Mouse (Mus musculus) liver, embryonic 14.5 days (tissue): ENCODE measurements at regions not wholly inside any gene's neighbourhood (a gene's known extent, or its start where the extent isn't known, plus 50 kb on each side); places are given as distances from the start of the nearest gene placed in this dataset.

Source experiments
- ATAC-seq: fragments of 200-750 bp; cut with Nextera tagmentation; 2 replicates; pipeline ENCODE4 v1.8.0; 2017; ENCODE audit warnings: moderate number of reproducible peaks, mild to moderate bottlenecking, moderate library complexity; ENCODE audit not compliant: insufficient read depth
- DNase-seq, 3 experiments: peaks; one replicate each; pipeline ENCODE4 v3.0.0-alpha.2; 2012 to 2013; ENCODE audit warnings: low read depth in 3 of 3, low spot score in 3 of 3
- H3K27ac ChIP-seq: fragments of 300-500 bp; sonication (generic); 2 replicates; pipeline ENCODE4 v1.5.1; 2014; ENCODE audit warnings: moderate library complexity, mild to moderate bottlenecking, control low read depth, inconsistent platforms
- H3K27me3 ChIP-seq: fragments of 300-500 bp; sonication (generic); 2 replicates; pipeline ENCODE4 v1.6.1; 2014; ENCODE audit warnings: mild to moderate bottlenecking, low read length, moderate library complexity; ENCODE audit not compliant: control insufficient read depth, insufficient read depth
- H3K36me3 ChIP-seq: fragments of 300-500 bp; sonication (generic); replicated peaks from 2 replicates; pipeline ENCODE4 v1.6.1; 2014; ENCODE audit warnings: low read depth; ENCODE audit not compliant: control insufficient read depth, insufficient read depth
- H3K4me1 ChIP-seq, 2 experiments: fragments of 200-500 bp in 1 of 2; fragments of 300-500 bp in 1 of 2; sonication (generic) in 1 of 2; replicated peaks; 2 replicates each; pipeline ENCODE4 v1.6.1; 2012 to 2014; ENCODE audit warnings: antibody characterized with exemption in 1 of 2, inconsistent platforms in 1 of 2, low read length in 1 of 2; ENCODE audit not compliant: control insufficient read depth in 2 of 2, insufficient read depth in 2 of 2
- H3K4me2 ChIP-seq: fragments of 300-500 bp; sonication (generic); 2 replicates; pipeline ENCODE4 v1.6.1; 2014; ENCODE audit warnings: low read depth, mild to moderate bottlenecking, control low read depth, moderate library complexity
- H3K4me3 ChIP-seq, 2 experiments: fragments of 200-500 bp in 1 of 2; fragments of 300-500 bp in 1 of 2; sonication (generic) in 1 of 2; 2 replicates each; pipeline ENCODE4 v1.5.1; 2012 to 2014; ENCODE audit warnings: low read depth in 2 of 2, low read length in 2 of 2, mild to moderate bottlenecking in 2 of 2, control low read depth in 1 of 2, inconsistent platforms in 1 of 2, moderate library complexity in 1 of 2; ENCODE audit not compliant: insufficient read depth in 1 of 2
- H3K9ac ChIP-seq: fragments of 300-500 bp; sonication (generic); replicated peaks from 2 replicates; pipeline ENCODE4 v1.6.1; 2014; ENCODE audit warnings: mild to moderate bottlenecking, control low read depth, moderate library complexity
- H3K9me3 ChIP-seq: fragments of 300-500 bp; sonication (generic); 2 replicates; pipeline ENCODE4 v1.6.1; 2016; ENCODE audit warnings: low read length, mixed read lengths; ENCODE audit not compliant: control insufficient read depth
- CTCF ChIP-seq: IDR thresholded peaks from 2 replicates; pipeline ENCODE4 v1.5.1; 2016; ENCODE audit warnings: antibody characterized with exemption, low read depth, control low read depth
- EP300 ChIP-seq: IDR thresholded peaks from 2 replicates; pipeline ENCODE4 v1.6.1; 2016; ENCODE audit warnings: antibody characterized with exemption, low read depth
- WGBS: fragments of 180-500 bp; shearing (Covaris S2); extraction: QIAGEN DNeasy Blood & Tissue Kit; methylation state at CpG from one replicate; pipeline ENCODE4 v1.1.7; 2014; ENCODE audit not compliant: insufficient replicate concordance; 5-methylcytosine and 5-hydroxymethylcytosine counted together

GRCm38 (mm10) chr5:106381919-106382318 is 76.0 kb downstream of the Barhl2 start:
- Histone ChIP-seq H3K4me2 (no peak overlapping the region), H3K9ac (no peak overlapping the region), H3K27ac (no peak overlapping the region), H3K27me3 (no peaks in the 10 kb centered on the region), H3K9me3 (no peaks in the 10 kb centered on the region), H3K4me3 (no peak overlapping the region), H3K36me3 (no peaks in the 10 kb centered on the region), H3K4me1 (no peaks in the 10 kb centered on the region)
- ATAC-seq (no peak), DNase-seq (no peak)
- WGBS: 65% methylated on average over 3 of the region's 3 CpGs
- TF ChIP-seq EP300: no peak
- peak; percentile 57 for TF ChIP-seq CTCF

GRCm38 (mm10) chr5:106380631-106381285 is 77.2 kb downstream of the Barhl2 start:
- no peaks in the 10 kb centered on the region for H3K36me3 ChIP-seq
- ATAC-seq: no peak
- no peak overlapping the region for H3K4me3 ChIP-seq
- no peak overlapping the region for H3K9ac ChIP-seq
- 20% methylated on average over 9 of the region's 9 CpGs for WGBS
- H3K4me2 ChIP-seq: no peak overlapping the region
- no peaks in the 10 kb centered on the region for H3K4me1 ChIP-seq
- TF ChIP-seq EP300 (no peak), CTCF (no peak)
- H3K9me3 ChIP-seq: no peaks in the 10 kb centered on the region
- no peak for DNase-seq
- H3K27me3 ChIP-seq: no peaks in the 10 kb centered on the region
- H3K27ac ChIP-seq: no peak overlapping the region

- no peak for DNase-seq
- H3K9me3 ChIP-seq: no peaks in the 10 kb centered on the region
- no peak overlapping the region for H3K9ac ChIP-seq
- ATAC-seq: no peak
- no peak overlapping the region for H3K4me2 ChIP-seq
- H3K4me1 ChIP-seq: no peaks in the 10 kb centered on the region
- H3K4me3 ChIP-seq: no peak overlapping the region
- no peak overlapping the region for H3K27ac ChIP-seq
- H3K36me3 ChIP-seq: no peaks in the 10 kb centered on the region
- H3K27me3 ChIP-seq: no peaks in the 10 kb centered on the region
- TF ChIP-seq EP300: no peak
- TF ChIP-seq CTCF: no peak
- WGBS: 83% methylated on average over 25 of the region's 25 CpGs
Observed at GRCm38 (mm10) chr5:106376781-106377525, 81.0 kb downstream of the Barhl2 start.

GRCm38 (mm10) chr5:106367831-106368230 is 90.1 kb downstream of the Barhl2 start:
- Histone ChIP-seq H3K9ac (no peak overlapping the region), H3K27ac (no peak overlapping the region), H3K4me3 (no peak overlapping the region), H3K27me3 (no peaks in the 10 kb centered on the region), H3K4me2 (no peak overlapping the region), H3K36me3 (no peaks in the 10 kb centered on the region), H3K4me1 (no peaks in the 10 kb centered on the region), H3K9me3 (no peaks in the 10 kb centered on the region)
- DNase-seq (no peak), ATAC-seq (no peak)
- no peak for TF ChIP-seq EP300
- TF ChIP-seq CTCF: no peak
- WGBS: 35% methylated on average over 9 of the region's 9 CpGs

- 59% methylated on average over 5 of the region's 5 CpGs for WGBS
Observed at GRCm38 (mm10) chr5:106367312-106367711, 90.7 kb downstream of the Barhl2 start.

More at GRCm38 (mm10) chr5:106367312-106367711, 90.7 kb downstream of the Barhl2 start:
- Histone ChIP-seq H3K4me2 (no peak overlapping the region), H3K36me3 (no peaks in the 10 kb centered on the region), H3K27ac (no peak overlapping the region), H3K9ac (no peak overlapping the region), H3K4me1 (no peaks in the 10 kb centered on the region), H3K27me3 (no peaks in the 10 kb centered on the region), H3K9me3 (no peaks in the 10 kb centered on the region), H3K4me3 (no peak overlapping the region)
- TF ChIP-seq EP300: no peak
- no peak for TF ChIP-seq CTCF
- DNase-seq (no peak), ATAC-seq (no peak)
